Mouse (Mus musculus): ENCODE results near the gene Tmem238. TPM values are rescaled to one million over a fixed set of nuclear protein-coding genes. Genes with fewer than 3 reads are reported as not detected.
A peak's percentile ranks its signal among the peaks of the same experiment; 100 is the strongest.

The Tmem238 gene
- polyA plus RNA-seq, 1 experiment from 2014 or later: 4.4 TPM

GRCm38 (mm10) chr7:4782759-4783158 lies 6.7 kb downstream of the Tmem238 start, which contains the start of the genes Il11 and Tmem190:
Gene Il11, minus strand, starts transcription at chr7:4782859.
Gene Tmem190, plus strand, starts transcription at chr7:4782937.
- Histone ChIP-seq H3K27me3 (ENCODE audit: poor library complexity, severe bottlenecking) (peaks cover 75% of the 10 kb centered on the region), H3K9me3 (no peaks in the 10 kb centered on the region), H3K4me3 (no peak within 1 kb of the TSS), H3K4me1 (peaks cover 25% of the 10 kb centered on the region), H3K27ac (0 out of 2 replicates have a peak within 1 kb of the TSS, but pooled peaks have one; percentile 44), H3K36me3 (replicated peaks) (no peaks in the 10 kb centered on the region)
- 70% methylated on average over 2 of the region's 2 CpGs for WGBS
- no peak for DNase-seq (ENCODE audit: extremely low spot score, low spot score)

GRCm38 (mm10) chr7:4782130-4782529 lies 7.3 kb downstream of the Tmem238 start:
- Histone ChIP-seq H3K4me3 (no peak overlapping the region), H3K4me1 (peaks cover 31% of the 10 kb centered on the region), H3K27ac (no peak overlapping the region), H3K27me3 (ENCODE audit: poor library complexity, severe bottlenecking) (peaks cover 75% of the 10 kb centered on the region), H3K9me3 (no peaks in the 10 kb centered on the region), H3K36me3 (replicated peaks) (no peaks in the 10 kb centered on the region)
- 60% methylated on average over 3 of the region's 3 CpGs for WGBS
- DNase-seq (ENCODE audit: extremely low spot score, low spot score): no peak

GRCm38 (mm10) chr7:4779921-4780320 lies 9.5 kb downstream of the Tmem238 start:
- DNase-seq (ENCODE audit: extremely low spot score, low spot score): no peak
- no peak overlapping the region for H3K4me3 ChIP-seq
- 43% methylated on average over 5 of the region's 5 CpGs for WGBS
- no peak overlapping the region for H3K27ac ChIP-seq
- peaks cover 36% of the 10 kb centered on the region for H3K4me1 ChIP-seq
- H3K36me3 ChIP-seq (replicated peaks): no peaks in the 10 kb centered on the region
- peaks cover 87% of the 10 kb centered on the region for H3K27me3 ChIP-seq (ENCODE audit: poor library complexity, severe bottlenecking)
- peaks cover 4% of the 10 kb centered on the region; the same call in 1 of the 2 replicates for H3K9me3 ChIP-seq

- H3K27ac ChIP-seq: no peak overlapping the region; the same call in 1 of the 2 replicates
- WGBS: 3% methylated on average over 20 of the region's 20 CpGs
- H3K27me3 ChIP-seq (ENCODE audit: poor library complexity, severe bottlenecking): peaks cover 95% of the 10 kb centered on the region
- no peaks in the 10 kb centered on the region for H3K36me3 ChIP-seq (replicated peaks)
- no peak for DNase-seq (ENCODE audit: extremely low spot score, low spot score)
- peaks cover 4% of the 10 kb centered on the region; the same call in 1 of the 2 replicates for H3K9me3 ChIP-seq
- H3K4me1 ChIP-seq: peaks cover 36% of the 10 kb centered on the region
- peak overlapping the region; percentile 41 for H3K4me3 ChIP-seq
Measured at GRCm38 (mm10) chr7:4777851-4778637, 11.4 kb downstream of the Tmem238 start.

- Histone ChIP-seq H3K4me3 (peak overlapping the region; percentile 41), H3K4me1 (peaks cover 36% of the 10 kb centered on the region), H3K27ac (no peak overlapping the region), H3K27me3 (ENCODE audit: poor library complexity, severe bottlenecking) (peaks cover 86% of the 10 kb centered on the region), H3K36me3 (replicated peaks) (no peaks in the 10 kb centered on the region), H3K9me3 (peaks cover 4% of the 10 kb centered on the region; the same call in 1 of the 2 replicates)
- 1% methylated on average over 41 of the region's 56 CpGs for WGBS
- DNase-seq (ENCODE audit: extremely low spot score, low spot score): peak; percentile 82
Measured at GRCm38 (mm10) chr7:4776861-4777830, 12.3 kb downstream of the Tmem238 start.

GRCm38 (mm10) chr7:4776131-4776530 lies 13.3 kb downstream of the Tmem238 start:
- H3K27me3 ChIP-seq (ENCODE audit: poor library complexity, severe bottlenecking): peaks cover 79% of the 10 kb centered on the region

GRCm38 (mm10) chr7:4771202-4771601 lies 18.3 kb downstream of the Tmem238 start, which contains the start of gene Fam71e2:
Gene Fam71e2, minus strand, starts transcription at chr7:4771302.
- 77% methylated on average over 4 of the region's 5 CpGs for WGBS
- Histone ChIP-seq H3K9me3 (peaks cover under 1% of the 10 kb centered on the region; the same call in 1 of the 2 replicates), H3K4me3 (no peak within 1 kb of the TSS), H3K27me3 (ENCODE audit: poor library complexity, severe bottlenecking) (peaks cover 50% of the 10 kb centered on the region), H3K27ac (no peak within 1 kb of the TSS), H3K4me1 (peaks cover 9% of the 10 kb centered on the region), H3K36me3 (replicated peaks) (no peaks in the 10 kb centered on the region)
- DNase-seq (ENCODE audit: extremely low spot score, low spot score): no peak

More at GRCm38 (mm10) chr7:4776131-4776530, 13.3 kb downstream of the Tmem238 start:
- no peak overlapping the region for H3K27ac ChIP-seq
- H3K4me3 ChIP-seq: no peak overlapping the region
- 59% methylated on average over 10 of the region's 10 CpGs for WGBS
- H3K4me1 ChIP-seq: peaks cover 31% of the 10 kb centered on the region
- DNase-seq (ENCODE audit: extremely low spot score, low spot score): no peak
- H3K9me3 ChIP-seq: peaks cover 4% of the 10 kb centered on the region; the same call in 1 of the 2 replicates
- no peaks in the 10 kb centered on the region for H3K36me3 ChIP-seq (replicated peaks)

- DNase-seq (ENCODE audit: extremely low spot score, low spot score): no peak
- Histone ChIP-seq H3K36me3 (replicated peaks) (no peaks in the 10 kb centered on the region), H3K27ac (no peak overlapping the region), H3K4me1 (peaks cover 33% of the 10 kb centered on the region), H3K9me3 (no peaks in the 10 kb centered on the region), H3K4me3 (peak overlapping the region; percentile 7; the same call in 1 of the 2 replicates), H3K27me3 (ENCODE audit: poor library complexity, severe bottlenecking) (peaks cover 10% of the 10 kb centered on the region)
- WGBS: 7% methylated on average over 4 of the region's 4 CpGs
Measured at GRCm38 (mm10) chr7:4764946-4765710, 24.3 kb downstream of the Tmem238 start.

GRCm38 (mm10) chr7:4759670-4760069 lies 29.8 kb downstream of the Tmem238 start:
- no peak overlapping the region for H3K4me3 ChIP-seq
- peaks cover 9% of the 10 kb centered on the region for H3K4me1 ChIP-seq
- peaks cover 4% of the 10 kb centered on the region; the same call in 1 of the 2 replicates for H3K27me3 ChIP-seq (ENCODE audit: poor library complexity, severe bottlenecking)
- no peak for DNase-seq (ENCODE audit: extremely low spot score, low spot score)
- peaks cover 10% of the 10 kb centered on the region; the same call in 1 of the 2 replicates for H3K9me3 ChIP-seq
- 57% methylated on average over 1 of the region's 1 CpGs for WGBS
- no peaks in the 10 kb centered on the region for H3K36me3 ChIP-seq (replicated peaks)
- no peak overlapping the region for H3K27ac ChIP-seq

GRCm38 (mm10) chr7:4752821-4753570 lies 36.5 kb downstream of the Tmem238 start, which contains the start of gene Cox6b2:
Gene Cox6b2, minus strand, starts transcription at chr7:4753094.
- DNase-seq (ENCODE audit: extremely low spot score, low spot score): peak; percentile 89
- Histone ChIP-seq H3K27ac (peak within 1 kb of the TSS; percentile 83), H3K4me1 (peaks cover 26% of the 10 kb centered on the region), H3K36me3 (replicated peaks) (peaks cover 3% of the 10 kb centered on the region), H3K9me3 (peaks cover 10% of the 10 kb centered on the region; the same call in 1 of the 2 replicates), H3K4me3 (peak within 1 kb of the TSS; percentile 55), H3K27me3 (ENCODE audit: poor library complexity, severe bottlenecking) (peaks cover 19% of the 10 kb centered on the region)
- 4% methylated on average over 24 of the region's 24 CpGs for whole genome bisulfite sequencing
